Mouse (Mus musculus): ENCODE measurements around the gene Sh3kbp1.

Sh3kbp1 gene

GRCm38 (mm10) chrX:159837379-159837778 lies 210.3 kb downstream of the Sh3kbp1 start:
- DNase-seq (ENCODE audit: extremely low spot score) = no peak

- no peak for DNase-seq (ENCODE audit: extremely low spot score)
Observed at GRCm38 (mm10) chrX:159839786-159840185, 212.7 kb downstream of the Sh3kbp1 start.

GRCm38 (mm10) chrX:159840225-159840624 lies 213.2 kb downstream of the Sh3kbp1 start:
- DNase-seq (ENCODE audit: extremely low spot score) = no peak

- no peak for DNase-seq (ENCODE audit: extremely low spot score)
Observed at GRCm38 (mm10) chrX:159850722-159851121, 223.7 kb downstream of the Sh3kbp1 start.

- DNase-seq (ENCODE audit: extremely low spot score) = no peak
Observed at GRCm38 (mm10) chrX:159856866-159857265, 229.8 kb downstream of the Sh3kbp1 start.

GRCm38 (mm10) chrX:159858126-159858525 lies 231.1 kb downstream of the Sh3kbp1 start:
- DNase-seq (ENCODE audit: extremely low spot score) = no peak

- no peak for DNase-seq (ENCODE audit: extremely low spot score)
Observed at GRCm38 (mm10) chrX:159860841-159861530, 233.9 kb downstream of the Sh3kbp1 start.

- no peak for DNase-seq (ENCODE audit: extremely low spot score)
Observed at GRCm38 (mm10) chrX:159867660-159868059, 240.6 kb downstream of the Sh3kbp1 start.

GRCm38 (mm10) chrX:159872521-159872920 lies 245.4 kb downstream of the Sh3kbp1 start:
- no peak for DNase-seq (ENCODE audit: extremely low spot score)

GRCm38 (mm10) chrX:159877770-159878169 lies 250.7 kb downstream of the Sh3kbp1 start:
- DNase-seq (ENCODE audit: extremely low spot score) = no peak

GRCm38 (mm10) chrX:159879455-159879854 lies 252.4 kb downstream of the Sh3kbp1 start:
- no peak for DNase-seq (ENCODE audit: extremely low spot score)

- DNase-seq (ENCODE audit: extremely low spot score) = no peak
Observed at GRCm38 (mm10) chrX:159881576-159881975, 254.5 kb downstream of the Sh3kbp1 start.

- no peak for DNase-seq (ENCODE audit: extremely low spot score)
Observed at GRCm38 (mm10) chrX:159896536-159896935, 269.5 kb downstream of the Sh3kbp1 start.

- DNase-seq (ENCODE audit: extremely low spot score) = no peak
Observed at GRCm38 (mm10) chrX:159898110-159898509, 271.0 kb downstream of the Sh3kbp1 start.

GRCm38 (mm10) chrX:159899121-159899520 lies 272.0 kb downstream of the Sh3kbp1 start:
- no peak for DNase-seq (ENCODE audit: extremely low spot score)

- DNase-seq (ENCODE audit: extremely low spot score) = no peak
Observed at GRCm38 (mm10) chrX:159903421-159903820, 276.3 kb downstream of the Sh3kbp1 start.

- no peak for DNase-seq (ENCODE audit: extremely low spot score)
Observed at GRCm38 (mm10) chrX:159907703-159908102, 280.6 kb downstream of the Sh3kbp1 start.

GRCm38 (mm10) chrX:159909446-159910277 lies 282.6 kb downstream of the Sh3kbp1 start:
- no peak for DNase-seq (ENCODE audit: extremely low spot score)

GRCm38 (mm10) chrX:159910600-159910999 lies 283.5 kb downstream of the Sh3kbp1 start:
- DNase-seq (ENCODE audit: extremely low spot score) = no peak

- no peak for DNase-seq (ENCODE audit: extremely low spot score)
Observed at GRCm38 (mm10) chrX:159911613-159912012, 284.5 kb downstream of the Sh3kbp1 start.

- DNase-seq (ENCODE audit: extremely low spot score) = no peak
Observed at GRCm38 (mm10) chrX:159912061-159912460, 285.0 kb downstream of the Sh3kbp1 start.

GRCm38 (mm10) chrX:159913489-159913888 lies 286.4 kb downstream of the Sh3kbp1 start:
- DNase-seq (ENCODE audit: extremely low spot score) = no peak

GRCm38 (mm10) chrX:159915125-159915524 lies 288.1 kb downstream of the Sh3kbp1 start:
- no peak for DNase-seq (ENCODE audit: extremely low spot score)

All from embryo, embryonic 9.5 days (tissue).